ENCODE assay signal across 15 mouse cellular contexts in genomic region chr12:24961821-24962220, GRCm38 (mm10).
"Had no signal": no experiment of that assay in that cellular context is flagged by ENCODE, and none has a peak within 500 bp of the region (broad histone marks: within the 10 kb centered on the region; RNA-seq: fewer than 3 reads in every experiment).

No protein-coding gene starts in this region.

- H3K27me3 ChIP-seq: hindbrain, embryonic 15.5 days; liver, embryonic 12.5 days; lung, embryonic 15.5 days; megakaryocyte, embryonic 14.5 days; midbrain, embryonic 12.5 days; neural tube, embryonic 13.5 days had no signal

- ATAC-seq: intestine, embryonic 16.5 days; liver, embryonic 12.5 days; midbrain, embryonic 16.5 days had no signal

- H3K27ac ChIP-seq: hindbrain, embryonic 15.5 days; left cerebral cortex, adult 2 months; limb, embryonic 10.5 days; liver, embryonic 12.5 days; lung, embryonic 15.5 days; macrophage; midbrain, embryonic 12.5 days; neural tube, embryonic 13.5 days had no signal

- H3K9ac ChIP-seq: hindbrain, embryonic 15.5 days; liver, embryonic 12.5 days; lung, embryonic 15.5 days; midbrain, embryonic 12.5 days; neural tube, embryonic 13.5 days had no signal

- DNase-seq: lung, postnatal 14 days; right cerebral cortex, postnatal 25 days; thymus, adult 18-20 months; thymus, postnatal 4 days had no signal

- H3K9me3 ChIP-seq: hindbrain, embryonic 15.5 days; limb, embryonic 10.5 days; liver, embryonic 12.5 days; lung, embryonic 15.5 days had no signal

- H3K4me1 ChIP-seq: hindbrain, embryonic 15.5 days; limb, embryonic 10.5 days; lung, embryonic 15.5 days; midbrain, embryonic 12.5 days; neural tube, embryonic 13.5 days had no signal

- H3K4me2 ChIP-seq: hindbrain, embryonic 15.5 days; liver, embryonic 12.5 days; lung, embryonic 15.5 days; midbrain, embryonic 12.5 days; neural tube, embryonic 13.5 days had no signal

- H3K36me3 ChIP-seq: liver, embryonic 12.5 days; lung, embryonic 15.5 days had no signal

- H3K4me3 ChIP-seq: hindbrain, embryonic 15.5 days; left cerebral cortex, adult 2 months; limb, embryonic 10.5 days; liver, embryonic 12.5 days; lung, embryonic 15.5 days; megakaryocyte, embryonic 14.5 days; midbrain, embryonic 12.5 days; neural tube, embryonic 13.5 days had no signal
